Mouse (Mus musculus): ENCODE results near the gene Gpr180.
"Not testable (repeated sequence)": the region's sequence is repeated elsewhere in the genome, so short reads cannot be mapped to it uniquely, and the experiment has no call there.

Gene Gpr180

DNA sequence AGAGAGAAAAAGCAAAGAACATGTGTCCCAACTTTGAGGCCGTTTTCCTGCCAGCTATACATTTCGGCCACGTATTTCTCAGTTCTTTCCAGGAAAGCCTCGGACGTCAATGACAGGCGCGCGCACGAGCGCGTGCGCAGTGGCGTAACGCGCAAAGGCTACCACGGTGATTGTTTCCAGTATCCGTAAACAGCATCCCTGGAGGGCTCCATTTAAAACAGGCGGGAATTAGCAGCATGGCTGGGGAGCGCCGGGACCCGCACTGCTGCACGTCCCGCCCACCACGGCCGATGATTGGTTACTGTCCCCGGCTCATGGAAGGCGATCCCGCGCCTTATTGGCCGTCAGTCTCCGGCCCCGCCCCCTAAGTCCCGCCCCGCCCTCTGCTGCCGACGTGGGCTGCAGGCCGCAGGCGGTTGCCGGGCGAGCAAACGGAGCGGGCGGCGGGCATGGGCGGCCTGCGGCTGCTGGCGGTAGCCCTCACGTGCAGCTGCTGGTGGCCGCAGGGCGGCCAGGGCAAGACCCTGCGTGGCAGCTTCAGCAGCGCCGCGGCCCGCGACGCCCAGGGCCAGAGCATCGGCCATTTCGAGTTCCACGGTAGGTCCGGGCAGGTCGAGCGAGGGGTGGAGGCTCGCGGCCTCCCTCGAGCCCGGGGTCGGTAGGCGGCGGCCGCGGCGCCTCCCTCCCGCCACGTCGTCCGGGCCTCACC, at the start of gene Gpr180:
Gpr180 (plus strand) TSS at position 415 of the 709 bp plus-strand sequence.
- ChIA-PET CTCF (interaction anchor here in 1 of 4 experiments (0.6 kb wide), 1 partner anchor 94 kb away, joined by 4 read pairs; no protein-coding TSS in a partner anchor), POLR2A (interaction anchor here in 2 of 4 experiments (0.6 to 3.7 kb wide), 10 partner anchors 10 to 361 kb away, joined by 4 to 14 read pairs (median 4); no protein-coding TSS in a partner anchor)

DNA sequence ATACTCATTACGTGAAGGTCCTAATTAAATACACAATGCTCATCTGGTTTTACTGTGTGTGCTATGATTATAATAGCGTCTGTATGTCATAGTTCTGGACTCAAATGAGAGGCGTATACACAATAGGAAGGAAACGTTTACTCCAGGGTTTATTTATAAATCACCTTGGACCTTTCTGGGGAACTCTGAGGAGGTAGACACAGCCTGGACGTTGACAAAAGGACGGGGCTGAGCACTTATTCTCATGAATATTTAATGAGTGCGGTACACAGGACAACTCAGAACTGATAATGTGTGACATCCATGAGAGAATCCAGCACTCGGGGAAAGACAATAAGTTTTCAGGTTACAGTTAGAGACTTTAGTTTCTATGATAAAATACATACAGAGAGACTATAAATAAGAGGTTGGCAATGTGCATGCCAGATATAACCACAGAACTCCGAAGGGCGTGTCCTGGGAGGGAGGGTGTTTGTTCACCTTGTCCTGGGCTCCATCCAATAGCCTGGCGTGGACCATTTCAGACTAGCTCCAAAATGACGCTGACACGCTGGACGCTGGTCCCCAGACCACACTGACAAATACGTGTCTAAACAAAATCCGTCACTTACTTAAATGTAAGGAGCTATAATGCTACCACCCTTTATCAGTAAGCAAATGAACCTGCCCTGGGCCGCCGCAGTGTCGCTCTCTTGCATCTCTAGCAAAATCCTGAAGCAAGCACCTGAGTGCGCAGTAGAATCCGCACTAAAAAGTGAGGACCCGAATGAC, 48.3 kb upstream of the Gpr180 start:
- CTCF ChIA-PET, result no interaction called here
- POLR2A ChIA-PET, result interaction anchor here in 1 of 4 experiments (1.8 kb wide), 1 partner anchor 44 kb away, joined by 10 read pairs; the partner anchor contains the start of gene Tgds

DNA sequence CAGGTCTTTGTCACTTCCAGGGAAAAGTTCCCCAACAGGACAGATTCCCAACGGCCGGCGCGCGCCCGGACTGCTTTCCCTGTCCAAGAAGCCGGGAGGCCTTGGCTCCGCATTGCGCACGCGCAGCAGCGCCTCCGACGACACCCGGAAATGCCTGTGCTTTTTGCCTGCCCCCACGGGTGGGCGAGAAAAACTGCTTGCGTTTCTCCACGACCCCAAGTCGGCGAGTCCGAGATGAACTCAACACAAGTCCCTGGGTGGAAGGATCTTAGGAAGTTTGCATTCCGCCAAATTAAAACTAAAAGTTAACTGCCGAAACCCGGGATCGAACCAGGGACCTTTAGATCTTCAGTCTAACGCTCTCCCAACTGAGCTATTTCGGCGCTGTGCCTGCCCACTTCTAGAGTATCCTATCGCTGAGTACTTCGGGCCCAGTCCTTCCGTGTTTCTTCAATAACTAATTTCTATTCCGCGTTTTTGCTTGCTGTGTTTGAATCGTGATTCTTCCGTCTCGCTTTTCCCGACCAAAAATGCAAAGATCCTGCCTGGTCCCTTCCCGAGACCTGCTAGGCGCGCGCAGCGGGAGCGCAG, 47.6 kb upstream of the Gpr180 start:
- POLR2A ChIA-PET, result interaction anchor here in 2 of 4 experiments (0.6 to 1.8 kb wide), 8 partner anchors 9 to 844 kb away, joined by 3 to 10 read pairs (median 4); partner anchors contain the start of gene Tgds (in 1 of the 2)
- CTCF ChIA-PET, result no interaction called here

DNA sequence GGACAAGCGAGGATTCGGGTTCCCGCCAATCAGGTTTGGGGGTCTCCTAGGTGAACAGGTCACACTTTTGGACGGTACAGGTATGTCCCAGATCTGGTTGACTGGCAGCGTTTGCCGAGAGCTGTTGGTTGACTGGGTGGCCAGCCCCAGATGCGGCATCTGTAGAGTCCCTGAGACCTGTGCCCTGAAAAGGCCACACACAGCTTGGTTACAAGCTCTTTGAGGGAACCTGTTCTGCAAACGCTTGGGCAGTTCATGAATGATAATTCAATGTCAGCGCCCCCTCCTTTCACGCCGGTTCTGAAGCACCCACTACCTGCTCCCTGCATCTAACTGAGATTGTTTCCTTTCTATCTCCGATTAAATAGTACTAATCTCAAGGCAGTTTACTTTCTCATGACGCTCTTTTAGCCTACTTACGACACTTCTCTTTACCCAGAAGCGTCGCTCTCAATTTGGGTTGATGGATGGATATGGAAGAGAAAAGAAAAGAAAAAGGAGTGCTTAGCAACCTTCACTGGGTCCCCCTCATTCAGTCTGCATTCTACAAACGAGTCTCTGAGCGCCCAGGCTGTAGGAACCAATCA, 47.1 kb upstream of the Gpr180 start:
- POLR2A ChIA-PET, result interaction anchor here in 2 of 4 experiments (0.6 to 1.8 kb wide), 8 partner anchors 9 to 843 kb away, joined by 3 to 10 read pairs (median 4); partner anchors contain the start of gene Tgds (in 1 of the 2)
- CTCF ChIA-PET, result interaction anchor here in 1 of 4 experiments (0.6 kb wide), 1 partner anchor 41 kb away, joined by 7 read pairs; no protein-coding TSS in a partner anchor

DNA sequence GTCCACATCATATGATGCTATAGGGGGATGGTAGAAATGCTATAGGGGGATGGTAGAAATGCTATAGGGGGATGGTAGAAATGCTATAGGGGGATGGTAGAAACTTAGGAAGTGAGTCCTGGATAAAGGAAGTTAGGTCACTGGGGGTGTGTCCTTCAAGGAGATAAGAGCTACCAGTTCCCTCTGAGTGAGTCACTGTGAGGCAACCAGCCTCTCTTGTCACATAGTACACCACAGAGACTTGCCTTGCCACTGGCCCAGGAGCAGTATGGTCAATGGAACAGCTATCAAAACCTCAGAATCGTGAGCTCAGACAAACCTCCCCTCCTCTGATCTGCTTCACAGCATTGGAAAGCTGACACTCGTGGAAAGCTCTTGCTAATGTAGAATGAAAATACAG, 38.7 kb upstream of the Gpr180 start:
- CTCF ChIA-PET, result no interaction called here
- POLR2A ChIA-PET, result interaction anchor here in 1 of 4 experiments (0.9 kb wide), 1 partner anchor 728 kb away, joined by 3 read pairs; no protein-coding TSS in a partner anchor

DNA sequence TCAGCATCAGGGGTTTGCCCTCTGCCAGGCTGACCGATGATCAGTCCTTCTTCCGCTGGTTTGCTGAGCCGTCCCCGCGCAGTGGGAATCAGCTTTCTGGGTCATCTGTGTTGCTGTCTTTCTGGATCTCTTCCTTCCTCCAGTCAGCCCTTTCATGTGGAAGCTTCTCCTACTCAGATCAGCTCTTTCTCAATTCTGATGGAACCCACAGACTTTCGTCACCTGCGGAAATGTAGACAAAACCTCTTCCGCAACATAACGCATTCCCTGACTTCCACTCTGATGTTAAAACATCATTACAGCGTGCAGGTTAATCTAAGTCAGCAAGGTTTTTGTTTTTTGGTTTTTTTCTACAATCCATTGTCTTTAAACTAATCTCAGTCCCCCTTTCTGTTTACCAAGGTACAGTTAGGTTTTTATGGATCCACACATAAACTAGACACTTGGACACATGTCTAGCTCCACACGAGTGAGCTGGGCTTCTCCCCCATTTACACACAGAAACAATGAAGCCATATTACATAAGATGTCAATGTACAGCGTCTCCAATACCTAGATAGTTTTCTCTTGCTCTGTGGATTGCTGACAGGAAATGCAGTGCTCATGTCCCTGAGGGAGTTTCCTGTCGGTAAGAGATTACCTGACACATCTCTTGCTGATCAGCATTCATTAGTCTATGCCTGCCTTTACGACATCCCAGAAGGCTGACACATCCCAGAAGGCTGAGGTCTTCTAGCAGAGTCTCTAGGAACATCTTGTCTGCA, 35.5 kb upstream of the Gpr180 start:
- ChIA-PET POLR2A (interaction anchor here in 1 of 4 experiments (1.4 kb wide), 1 partner anchor 12 kb away, joined by 3 read pairs; no protein-coding TSS in a partner anchor), CTCF (interaction anchor here in 1 of 4 experiments (0.9 kb wide), 1 partner anchor 19 kb away, joined by 3 read pairs; no protein-coding TSS in a partner anchor)

DNA sequence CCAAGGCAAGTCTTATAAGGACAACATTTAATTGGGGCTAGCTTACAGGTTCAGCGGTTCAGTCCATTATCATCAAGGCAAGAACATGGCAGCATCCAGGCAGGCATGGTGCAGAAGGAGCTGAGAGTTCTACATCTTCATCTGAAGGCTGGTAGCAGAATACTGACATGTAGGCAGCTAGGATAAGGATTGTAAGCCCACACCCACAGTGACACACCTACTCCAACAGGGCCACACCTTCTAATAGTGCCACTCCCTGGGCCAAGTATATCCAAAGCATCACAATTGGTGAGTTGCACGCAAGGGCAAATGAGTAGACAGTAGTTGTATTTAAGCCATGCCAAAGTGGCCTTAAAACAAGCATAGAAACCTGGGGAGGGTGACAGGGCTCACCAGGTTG, 29.5 kb upstream of the Gpr180 start:
- CTCF ChIA-PET, result not testable (repeated sequence)
- POLR2A ChIA-PET, result interaction anchor here in 1 of 4 experiments (1.7 kb wide), 1 partner anchor 18 kb away, joined by 6 read pairs; no protein-coding TSS in a partner anchor

DNA sequence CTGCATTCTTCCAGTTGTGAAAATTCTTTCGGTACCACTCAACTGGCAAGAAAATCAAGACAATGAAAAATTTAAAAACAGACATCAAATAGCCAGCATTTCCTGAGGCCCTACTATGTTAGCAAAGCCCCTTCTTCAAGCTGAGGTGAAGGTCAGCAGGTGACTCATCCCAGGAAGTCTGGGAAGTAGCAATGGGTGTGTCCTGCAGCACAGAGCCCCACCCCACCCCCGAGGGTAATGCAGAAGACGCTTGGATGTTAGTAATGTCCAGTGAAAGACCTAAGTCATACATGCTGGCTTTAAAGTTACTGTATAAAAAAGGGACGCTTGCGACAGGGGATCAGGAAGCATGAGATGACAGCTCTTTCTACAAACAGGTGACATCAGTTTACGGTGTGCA, 23.8 kb upstream of the Gpr180 start:
- ChIA-PET POLR2A (interaction anchor here in 2 of 4 experiments (1.0 to 1.4 kb wide), 4 partner anchors 9 to 23 kb away, joined by 3 to 8 read pairs (median 3); partner anchors contain the start of gene Tgds (in 1 of the 2)), CTCF (no interaction called here)

DNA sequence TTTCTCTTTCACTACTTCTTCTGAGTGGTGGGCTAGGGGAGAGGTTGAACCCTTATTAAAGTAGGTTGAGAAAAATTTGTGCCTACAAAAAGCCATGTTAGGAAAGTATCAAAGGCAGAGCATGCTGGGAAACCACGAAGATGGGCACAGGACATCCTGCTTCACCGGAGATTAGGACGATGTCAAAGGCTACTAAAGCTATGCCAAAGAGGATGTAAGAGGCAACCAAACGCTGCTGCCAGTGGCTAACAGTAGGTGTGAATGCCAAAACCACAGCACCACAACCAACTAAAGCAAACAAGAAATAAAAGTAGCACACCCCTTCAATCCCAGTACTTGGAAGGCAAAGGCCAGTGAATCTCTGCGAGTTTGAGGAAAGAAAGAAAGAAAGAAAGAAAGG, 12.8 kb upstream of the Gpr180 start:
- ChIA-PET CTCF (interaction anchor here in 1 of 4 experiments (1.4 kb wide), 1 partner anchor 33 kb away, joined by 5 read pairs; no protein-coding TSS in a partner anchor), POLR2A (interaction anchor here in 2 of 4 experiments (1.6 kb wide), 2 partner anchors 8 to 9 kb away, joined by 3 to 4 read pairs; partner anchors contain the start of gene Tgds (in 1 of the 2))

DNA sequence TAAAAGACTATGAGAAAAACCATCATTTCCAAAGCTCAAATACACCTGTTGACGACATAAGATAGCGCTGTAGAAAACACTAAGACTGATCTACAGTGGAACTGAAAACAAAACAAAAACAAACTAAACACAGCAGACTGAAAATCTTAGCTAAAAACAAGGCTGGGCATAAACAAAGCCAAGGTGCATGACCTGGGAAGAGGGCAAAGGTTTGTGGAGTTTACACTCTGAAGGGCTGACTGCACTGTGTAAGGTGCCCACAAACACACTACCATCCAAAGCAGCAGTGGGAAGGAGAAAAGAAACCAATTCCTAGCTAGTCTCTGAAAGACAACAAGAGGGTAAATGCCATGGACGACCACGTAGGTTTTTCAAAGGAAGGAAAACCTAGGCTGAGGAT, 12.2 kb upstream of the Gpr180 start:
- ChIA-PET CTCF (interaction anchor here in 2 of 4 experiments (0.6 to 1.4 kb wide), 2 partner anchors 32 to 695 kb away, joined by 3 to 5 read pairs; no protein-coding TSS in a partner anchor), POLR2A (interaction anchor here in 1 of 4 experiments (1.0 to 1.6 kb wide), 4 partner anchors 10 to 26 kb away, joined by 3 to 4 read pairs (median 3); partner anchors contain the start of gene Gpr180)

DNA sequence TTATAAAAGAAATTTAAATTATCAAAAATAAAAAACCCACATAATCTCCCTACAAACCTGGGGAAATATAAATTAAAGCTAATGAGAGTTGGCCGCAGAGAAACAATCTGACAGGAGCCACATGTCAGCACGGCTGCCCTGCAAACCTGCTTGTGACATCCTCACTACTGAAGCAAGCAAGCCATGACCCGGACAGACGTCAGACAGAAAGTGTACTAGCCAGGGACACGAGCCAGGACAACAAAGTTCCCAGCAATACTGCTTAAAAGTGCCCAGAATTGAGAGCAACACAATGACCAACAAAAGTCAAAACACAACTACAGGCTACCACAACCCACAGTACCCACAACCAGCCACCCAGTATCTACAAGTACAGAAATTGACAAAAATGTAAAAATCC, 10.7 kb upstream of the Gpr180 start:
- CTCF ChIA-PET, result no interaction called here
- POLR2A ChIA-PET, result no interaction called here

DNA sequence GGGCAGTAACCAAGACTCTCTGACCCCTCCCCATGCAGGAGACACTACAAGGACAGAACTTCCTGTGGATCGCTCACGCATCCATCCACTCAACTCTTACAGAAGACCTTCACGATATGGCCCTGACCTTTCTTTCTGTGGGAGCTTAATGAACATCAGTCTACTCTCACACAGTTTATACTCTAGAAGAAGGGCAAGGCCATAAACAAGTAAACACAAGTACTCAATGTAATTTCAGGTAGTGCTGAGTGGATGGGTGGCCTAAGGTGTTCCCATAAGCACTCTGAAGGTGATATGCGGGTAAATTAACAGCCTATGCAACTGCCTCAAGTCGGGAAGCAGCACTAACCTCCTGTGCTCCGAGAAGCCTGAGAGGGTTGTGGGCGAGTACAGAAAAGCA, 5.5 kb upstream of the Gpr180 start:
- CTCF ChIA-PET, result interaction anchor here (0.5 to 1.5 kb wide), 4 partner anchors 12 to 41 kb away, joined by 3 to 7 read pairs (median 4); no protein-coding TSS in a partner anchor
- POLR2A ChIA-PET, result interaction anchor here in 3 of 4 experiments (1.1 to 2.1 kb wide), 8 partner anchors 9 to 148 kb away, joined by 3 to 10 read pairs (median 4); no protein-coding TSS in a partner anchor

DNA sequence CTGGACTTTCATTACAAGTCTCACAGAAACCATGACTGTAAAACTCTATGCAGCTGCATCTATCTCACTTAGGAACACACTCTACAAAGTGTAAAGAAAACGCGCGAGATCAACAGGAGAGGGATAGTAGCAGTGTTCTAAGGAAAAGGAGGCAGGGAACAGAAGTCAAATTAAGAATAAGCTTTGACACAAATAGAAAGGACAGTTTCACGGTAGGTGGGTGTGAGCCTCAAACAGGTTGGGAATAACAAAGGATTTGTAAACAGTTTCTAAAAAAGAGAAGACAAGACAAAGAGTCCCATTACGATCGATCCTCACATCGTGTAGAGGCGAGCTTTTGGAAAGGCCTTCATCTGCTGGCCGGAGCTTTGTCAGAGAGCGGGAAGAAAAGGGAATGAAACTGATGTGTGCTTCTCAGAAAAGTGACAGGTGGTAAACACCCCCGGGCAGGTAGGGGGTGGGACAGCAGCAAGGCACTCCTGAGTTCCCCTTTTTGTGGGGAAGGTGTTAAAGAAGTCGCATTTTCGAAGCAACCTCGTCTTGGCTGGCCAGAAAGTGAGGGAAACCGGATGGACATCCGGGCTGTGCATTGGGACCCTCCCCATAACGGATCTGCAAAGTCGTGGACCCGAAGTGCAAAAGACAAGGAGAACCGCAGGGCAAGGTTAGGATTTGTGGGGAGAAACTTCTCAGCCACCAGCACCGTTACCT, 4.9 kb upstream of the Gpr180 start:
- ChIA-PET POLR2A (interaction anchor here in 3 of 4 experiments (0.6 to 2.1 kb wide), 20 partner anchors 9 to 581 kb away, joined by 3 to 10 read pairs (median 3); partner anchors contain the start of gene Sox21 (in 2 of the 3)), CTCF (interaction anchor here (0.7 to 1.5 kb wide), 4 partner anchors 9 to 27 kb away, joined by 3 to 4 read pairs (median 4); no protein-coding TSS in a partner anchor)

DNA sequence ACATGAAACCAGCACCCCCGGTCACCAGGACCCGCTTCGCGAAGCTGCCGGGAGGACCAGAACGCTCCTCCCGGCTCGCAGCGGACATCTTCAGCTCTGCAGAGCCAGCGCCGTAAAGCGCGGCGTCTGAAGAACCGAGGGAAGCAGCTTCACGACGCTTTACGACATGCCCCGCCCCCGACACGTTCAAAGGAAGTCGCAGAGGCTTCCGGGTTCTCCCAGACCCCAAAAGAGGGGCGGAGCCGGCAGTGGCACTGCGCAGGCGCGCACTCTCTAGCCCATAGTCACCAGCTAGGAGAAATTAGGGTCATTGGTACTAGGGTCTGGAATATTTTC, 4.3 kb upstream of the Gpr180 start, which contains the start of gene Tgds:
Tgds (minus strand) TSS at position 114 of the 336 bp plus-strand sequence.
- ChIA-PET POLR2A (interaction anchor here in 3 of 4 experiments (0.6 to 2.1 kb wide), 21 partner anchors 9 to 898 kb away, joined by 3 to 10 read pairs (median 3); partner anchors contain the start of gene Sox21 (in 2 of the 3)), CTCF (interaction anchor here (0.7 to 1.5 kb wide), 4 partner anchors 9 to 27 kb away, joined by 3 to 4 read pairs (median 4); no protein-coding TSS in a partner anchor)

DNA sequence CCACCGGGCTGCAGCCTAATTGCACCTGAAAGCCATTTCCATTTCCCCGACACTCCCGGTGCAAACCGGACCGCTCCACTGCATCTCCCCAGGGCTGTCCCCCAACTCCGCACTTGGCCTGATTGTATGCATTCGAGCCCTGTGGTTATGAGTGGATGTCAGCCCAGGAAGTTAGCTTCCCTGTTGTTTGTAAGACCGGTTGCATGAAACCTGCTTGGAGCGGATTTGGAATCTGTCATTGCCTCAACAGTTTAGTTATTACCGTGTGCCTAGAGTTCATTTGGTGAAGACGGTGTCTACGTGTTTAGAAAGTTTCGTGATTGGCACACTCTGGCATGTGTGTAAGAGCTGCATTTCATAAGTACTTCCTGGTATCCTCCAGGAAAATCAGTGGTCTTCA, 529 bp downstream of the Gpr180 start:
- ChIA-PET CTCF (interaction anchor here in 2 of 4 experiments (1.1 to 1.2 kb wide), 2 partner anchors 27 to 32 kb away, joined by 3 read pairs; no protein-coding TSS in a partner anchor), POLR2A (interaction anchor here in 3 of 4 experiments (0.6 to 3.7 kb wide), 15 partner anchors 10 to 886 kb away, joined by 3 to 14 read pairs (median 4); no protein-coding TSS in a partner anchor)

DNA sequence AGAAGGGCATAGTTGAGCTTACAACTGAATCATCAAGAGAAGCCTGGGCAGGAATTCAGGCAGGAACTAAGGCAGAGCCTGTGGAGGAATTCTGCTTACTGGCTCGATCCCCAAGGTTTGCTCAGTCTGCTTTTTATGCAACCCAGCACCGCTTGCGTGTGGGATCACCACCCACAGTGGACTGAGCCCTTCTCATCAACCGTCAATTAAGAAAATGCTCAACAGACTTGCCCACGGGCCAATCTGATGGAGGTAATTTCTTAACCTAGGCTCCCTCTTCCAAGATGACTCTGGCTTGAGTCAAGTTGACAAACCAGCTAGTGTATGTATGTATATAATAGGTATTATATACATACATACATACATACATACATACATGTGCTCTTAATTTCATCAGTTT, 5.3 kb downstream of the Gpr180 start:
- POLR2A ChIA-PET, result interaction anchor here in 2 of 4 experiments (0.5 to 2.3 kb wide), 3 partner anchors 10 to 29 kb away, joined by 3 to 5 read pairs (median 4); partner anchors contain the start of gene Tgds (in 1 of the 2)

More for the DNA sequence above, 5.3 kb downstream of the Gpr180 start:
- CTCF ChIA-PET, result interaction anchor here in 1 of 4 experiments (1.7 kb wide), 1 partner anchor 10 kb away, joined by 3 read pairs; no protein-coding TSS in a partner anchor
